Mouse (Mus musculus) C2C12 (cell line): ENCODE data around the gene Tyro3.

ENCODE experiments used
- CEBPB ChIP-seq: IDR thresholded peaks from one replicate; pipeline ENCODE4 v1.6.1; 2011; ENCODE audit warnings: low read depth, mild to moderate bottlenecking, control low read depth, moderate library complexity
- CTCF ChIP-seq: IDR thresholded peaks from one replicate; pipeline ENCODE4 v1.5.1; 2011; ENCODE audit not compliant: control insufficient read depth, insufficient read depth, insufficient read length
- MAX ChIP-seq: IDR thresholded peaks from one replicate; pipeline ENCODE4 v1.6.1; 2011; ENCODE audit warnings: mild to moderate bottlenecking, control low read depth
- MYOG ChIP-seq: IDR thresholded peaks from one replicate; pipeline ENCODE4 v1.6.1; 2011; ENCODE audit not compliant: control insufficient read depth, insufficient read length; ENCODE audit errors: extremely low read depth
- USF1 ChIP-seq: IDR thresholded peaks from one replicate; pipeline ENCODE4 v1.6.1; 2011; ENCODE audit warnings: low read depth, mild to moderate bottlenecking, control low read depth, moderate library complexity

GRCm38 (mm10) chr2:119758844-119759835, 38.4 kb upstream of the Tyro3 start:
- TF ChIP-seq CTCF (no peak), CEBPB (no peak), MYOG (no peak), USF1 (no peak), MAX (no peak)
